Comparison of ENCODE assay signal across 10 mouse cellular contexts in genomic region chr3:50421480-50422277, GRCm38 (mm10). TPM values are rescaled to one million over a fixed set of nuclear protein-coding genes. Genes with fewer than 3 reads are reported as not detected.
DNase-seq lines count a peak whose midpoint lies in the region; ATAC-seq lines count a peak whose summit lies in the region.
"Had no signal": no experiment of that assay in that cellular context is flagged by ENCODE, and none has a peak within 500 bp of the region (broad histone marks: within the 10 kb centered on the region; RNA-seq: fewer than 3 reads in every experiment).

No protein-coding gene starts in this region.

- no peak overlapping the region for H3K9ac ChIP-seq in hindbrain, embryonic 13.5 days
- H3K9ac ChIP-seq: intestine, embryonic 15.5 days had no signal

- intact Hi-C loops in left cerebral cortex, postnatal 4 days (cut with DNase I) = no loop called here

- H3K27ac ChIP-seq in hindbrain, embryonic 13.5 days = 0 out of 2 replicates have a peak overlapping the region, but pooled peaks have one; percentile 4
- H3K27ac ChIP-seq: intestine, embryonic 15.5 days had no signal

- ATAC-seq in hindbrain, embryonic 13.5 days (ENCODE audit: low FRiP score) = peak; percentile 88
- ATAC-seq: intestine, embryonic 15.5 days had no signal

- no peak overlapping the region for H3K4me2 ChIP-seq in hindbrain, embryonic 13.5 days
- H3K4me2 ChIP-seq: intestine, embryonic 15.5 days had no signal

- peak; percentile 42 for DNase-seq in layer of hippocampus, adult 11-12 months (ENCODE audit: low spot score)
- no peak for DNase-seq in layer of hippocampus, adult 9-10 months (ENCODE audit: low spot score)
- peak; percentile 68 for DNase-seq in left cerebral cortex, postnatal 4 days
- DNase-seq in right cerebral cortex, postnatal 36 days (ENCODE audit: low spot score in 2 of 2) = peak; percentile 32 to 41
- DNase-seq in testis, postnatal 14 days (ENCODE audit: low spot score) = no peak
- no peak for DNase-seq in spleen, adult 18-20 months
- DNase-seq in gastrocnemius, adult 8-10 months (ENCODE audit: low spot score in 2 of 2) = no peak

- H3K4me3 ChIP-seq in hindbrain, embryonic 13.5 days = no peak overlapping the region
- H3K4me3 ChIP-seq: intestine, embryonic 15.5 days; megakaryocyte, embryonic 14.5 days had no signal

- 37% methylated on average over 8 of the region's 8 CpGs for WGBS in hindbrain, embryonic 13.5 days

- H3K36me3 ChIP-seq in hindbrain, embryonic 13.5 days = no peaks in the 10 kb centered on the region
- H3K36me3 ChIP-seq: intestine, embryonic 15.5 days had no signal

- no peaks in the 10 kb centered on the region; the same call in 1 of the 2 replicates for H3K9me3 ChIP-seq in hindbrain, embryonic 13.5 days
- H3K9me3 ChIP-seq: intestine, embryonic 15.5 days; megakaryocyte, embryonic 14.5 days had no signal

- H3K27me3 ChIP-seq in hindbrain, embryonic 13.5 days = no peaks in the 10 kb centered on the region
- H3K27me3 ChIP-seq: intestine, embryonic 15.5 days; megakaryocyte, embryonic 14.5 days had no signal

- H3K4me1 ChIP-seq in hindbrain, embryonic 13.5 days (replicated peaks) = peaks cover 5% of the 10 kb centered on the region
- H3K4me1 ChIP-seq: intestine, embryonic 15.5 days; megakaryocyte, embryonic 14.5 days had no signal

RNA-seq across cellular contexts. Expression of gene Slc7a11, which starts 21.7 kb away (rescaled TPM):
- polyA plus RNA-seq in hindbrain, embryonic 13.5 days (2015; fragmentation: Nextera tagmentation; extraction: Ambion mirVana) = 3.1 and 3.9 TPM in 2 replicates
- 10 to 100 TPM; 16.3 to 17.8 TPM for total RNA-seq in left cerebral cortex, postnatal 4 days (2021)
- under 1 TPM in 3 of 4 experiments, not detected in 1; 0.05 to 0.12 (median 0.09) TPM for total RNA-seq in gastrocnemius, adult 8-10 months (2022)

Comparison
In these comparisons a context has a peak if more than half of its experiments do, and no peak if none do; other contexts are left out.
1. DNase-seq: peak in layer of hippocampus, adult 11-12 months (single experiment), left cerebral cortex, postnatal 4 days (single experiment) and right cerebral cortex, postnatal 36 days (2 of 2); none in layer of hippocampus, adult 9-10 months (single experiment), testis, postnatal 14 days (single experiment), spleen, adult 18-20 months (0 of 2) and gastrocnemius, adult 8-10 months (0 of 2).
2. RNA of gene Slc7a11, which starts 21.7 kb away (total RNA-seq): 16.3 to 17.8 TPM in left cerebral cortex, postnatal 4 days; 0.05 to 0.12 TPM in gastrocnemius, adult 8-10 months; every median in the first group is over 10 times any median in the second.